Mouse (Mus musculus) neural tube, embryonic 12.5 days (tissue): Measurements from ENCODE around the gene Hoxd4. TPM values are rescaled to one million over a fixed set of nuclear protein-coding genes. Genes with fewer than 3 reads are reported as not detected.
A peak's percentile ranks its signal among the peaks of the same experiment; 100 is the strongest.

ENCODE experiments used
- ATAC-seq: fragments of 200-750 bp; cut with Nextera tagmentation; 2 replicates; pipeline ENCODE4 v1.8.0; 2017; ENCODE audit warnings: low read depth, mild to moderate bottlenecking, moderate TSS enrichment, moderate library complexity; ENCODE audit not compliant: low FRiP score
- H3K27ac ChIP-seq: fragments of 300-500 bp; sonication (generic); 2 replicates; pipeline ENCODE4 v1.5.1; 2016
- H3K27me3 ChIP-seq: fragments of 300-500 bp; sonication (generic); replicated peaks from 2 replicates; pipeline ENCODE4 v1.6.1; 2016; ENCODE audit warnings: mild to moderate bottlenecking
- H3K36me3 ChIP-seq: fragments of 300-500 bp; sonication (generic); 2 replicates; pipeline ENCODE4 v1.6.1; 2016; ENCODE audit warnings: mild to moderate bottlenecking
- H3K4me1 ChIP-seq: fragments of 300-500 bp; sonication (generic); 2 replicates; pipeline ENCODE4 v1.6.1; 2016
- H3K4me2 ChIP-seq: fragments of 300-500 bp; sonication (generic); replicated peaks from 2 replicates; pipeline ENCODE4 v1.6.1; 2016; ENCODE audit warnings: mild to moderate bottlenecking
- H3K4me3 ChIP-seq: fragments of 300-500 bp; sonication (generic); 2 replicates; pipeline ENCODE4 v1.5.1; 2016
- H3K9ac ChIP-seq: fragments of 300-500 bp; sonication (generic); 2 replicates; pipeline ENCODE4 v1.6.1; 2016; ENCODE audit warnings: mild to moderate bottlenecking
- H3K9me3 ChIP-seq: fragments of 300-500 bp; sonication (generic); 2 replicates; pipeline ENCODE4 v1.6.1; 2016; ENCODE audit warnings: mild to moderate bottlenecking
- WGBS: fragments of 180-500 bp; shearing (Covaris S2); methylation state at CpG from one replicate; pipeline ENCODE4 v1.1.7; 2016; 5-methylcytosine and 5-hydroxymethylcytosine counted together
- polyA plus RNA-seq: library from polyadenylated mRNA; unstranded; fragments of >200 nt; fragmentation: Nextera tagmentation; extraction: Ambion mirVana; gene quantifications from 2 replicates; pipeline ENCODE4 v1.2.1, GENCODE M21; 2016

Hoxd4 gene
- polyA plus RNA-seq, 1 experiment from 2014 or later, result 14.2 TPM

- peak overlapping the region; percentile 83; the same call in 1 of the 2 replicates for H3K27ac ChIP-seq
- WGBS, result under 1% methylated on average over 83 of the region's 86 CpGs
- no peaks in the 10 kb centered on the region for H3K9me3 ChIP-seq
- 0 out of 2 replicates have a peak, but pooled peaks have one; percentile 25 for ATAC-seq
- H3K27me3 ChIP-seq, result peaks cover 65% of the 10 kb centered on the region
- H3K4me1 ChIP-seq, result peaks cover 33% of the 10 kb centered on the region
- peak overlapping the region; percentile 75 for H3K4me2 ChIP-seq
- H3K4me3 ChIP-seq, result peak overlapping the region; percentile 54
- H3K9ac ChIP-seq, result peak overlapping the region; percentile 96
- H3K36me3 ChIP-seq, result no peaks in the 10 kb centered on the region
Observed at GRCm38 (mm10) chr2:74698201-74699052, 13.3 kb upstream of the Hoxd4 start.

- Histone ChIP-seq H3K4me3 (peak overlapping the region; percentile 54), H3K36me3 (no peaks in the 10 kb centered on the region), H3K4me2 (peak overlapping the region; percentile 75), H3K4me1 (peaks cover 39% of the 10 kb centered on the region), H3K9me3 (no peaks in the 10 kb centered on the region), H3K9ac (peak overlapping the region; percentile 96), H3K27ac (peak overlapping the region; percentile 57; the same call in 1 of the 2 replicates), H3K27me3 (peaks cover 60% of the 10 kb centered on the region)
- WGBS, result under 1% methylated on average over 17 of the region's 17 CpGs
- no peak for ATAC-seq
Observed at GRCm38 (mm10) chr2:74699053-74699430, 12.7 kb upstream of the Hoxd4 start.

GRCm38 (mm10) chr2:74699664-74700545 lies 11.8 kb upstream of the Hoxd4 start:
- peak overlapping the region; percentile 57 for H3K27ac ChIP-seq
- no peak for ATAC-seq
- peak overlapping the region; percentile 54 for H3K4me3 ChIP-seq
- peaks cover 41% of the 10 kb centered on the region for H3K4me1 ChIP-seq
- no peaks in the 10 kb centered on the region for H3K9me3 ChIP-seq
- H3K4me2 ChIP-seq, result peak overlapping the region; percentile 75
- WGBS, result 3% methylated on average over 23 of the region's 23 CpGs
- H3K27me3 ChIP-seq, result peaks cover 53% of the 10 kb centered on the region
- H3K9ac ChIP-seq, result peak overlapping the region; percentile 96
- H3K36me3 ChIP-seq, result no peaks in the 10 kb centered on the region

GRCm38 (mm10) chr2:74700546-74701112 lies 11.1 kb upstream of the Hoxd4 start:
- Histone ChIP-seq H3K4me1 (peaks cover 41% of the 10 kb centered on the region), H3K27ac (peak overlapping the region; percentile 57)

GRCm38 (mm10) chr2:74701949-74702819 lies 9.5 kb upstream of the Hoxd4 start:
- Histone ChIP-seq H3K4me3 (no peak overlapping the region), H3K4me2 (peak overlapping the region; percentile 96), H3K27me3 (peaks cover 32% of the 10 kb centered on the region), H3K4me1 (peaks cover 33% of the 10 kb centered on the region), H3K27ac (no peak overlapping the region), H3K9me3 (no peaks in the 10 kb centered on the region), H3K9ac (0 out of 2 replicates have a peak overlapping the region, but pooled peaks have one; percentile 30), H3K36me3 (no peaks in the 10 kb centered on the region)
- WGBS, result 12% methylated on average over 17 of the region's 17 CpGs
- no peak for ATAC-seq

More at GRCm38 (mm10) chr2:74700546-74701112, 11.1 kb upstream of the Hoxd4 start:
- Histone ChIP-seq H3K9me3 (no peaks in the 10 kb centered on the region), H3K9ac (peak overlapping the region; percentile 96), H3K27me3 (peaks cover 46% of the 10 kb centered on the region), H3K4me2 (peak overlapping the region; percentile 75), H3K36me3 (no peaks in the 10 kb centered on the region), H3K4me3 (peak overlapping the region; percentile 54)
- no peak for ATAC-seq
- WGBS, result 3% methylated on average over 22 of the region's 22 CpGs

- Histone ChIP-seq H3K4me1 (peaks cover 31% of the 10 kb centered on the region), H3K4me2 (peak overlapping the region; percentile 96), H3K4me3 (no peak overlapping the region), H3K27me3 (peaks cover 27% of the 10 kb centered on the region), H3K36me3 (no peaks in the 10 kb centered on the region), H3K9ac (peak overlapping the region; percentile 30; the same call in 1 of the 2 replicates), H3K27ac (no peak overlapping the region), H3K9me3 (no peaks in the 10 kb centered on the region)
- WGBS, result 14% methylated on average over 6 of the region's 6 CpGs
- ATAC-seq, result no peak
Observed at GRCm38 (mm10) chr2:74702820-74703219, 8.9 kb upstream of the Hoxd4 start.

GRCm38 (mm10) chr2:74703317-74703716 lies 8.4 kb upstream of the Hoxd4 start:
- peak overlapping the region; percentile 98 for H3K9ac ChIP-seq
- H3K4me2 ChIP-seq, result peak overlapping the region; percentile 96
- no peaks in the 10 kb centered on the region for H3K36me3 ChIP-seq
- WGBS, result 9% methylated on average over 10 of the region's 10 CpGs
- H3K4me1 ChIP-seq, result peaks cover 32% of the 10 kb centered on the region
- ATAC-seq, result no peak
- H3K27ac ChIP-seq, result peak overlapping the region; percentile 100
- no peaks in the 10 kb centered on the region for H3K9me3 ChIP-seq
- peak overlapping the region; percentile 78; the same call in 1 of the 2 replicates for H3K4me3 ChIP-seq
- H3K27me3 ChIP-seq, result peaks cover 24% of the 10 kb centered on the region

GRCm38 (mm10) chr2:74703720-74704392 lies 7.9 kb upstream of the Hoxd4 start:
- WGBS, result 2% methylated on average over 26 of the region's 26 CpGs
- peaks cover 24% of the 10 kb centered on the region for H3K27me3 ChIP-seq
- ATAC-seq, result peak; percentile 7; the same call in 1 of the 2 replicates
- H3K27ac ChIP-seq, result peak overlapping the region; percentile 100
- peaks cover 35% of the 10 kb centered on the region for H3K4me1 ChIP-seq
- H3K4me2 ChIP-seq, result peak overlapping the region; percentile 96
- no peaks in the 10 kb centered on the region for H3K36me3 ChIP-seq
- H3K4me3 ChIP-seq, result peak overlapping the region; percentile 78
- H3K9me3 ChIP-seq, result no peaks in the 10 kb centered on the region
- H3K9ac ChIP-seq, result peak overlapping the region; percentile 98

- H3K4me3 ChIP-seq, result peak within 1 kb of the TSS; percentile 78
- peak within 1 kb of the TSS; percentile 98 for H3K9ac ChIP-seq
- 1% methylated on average over 52 of the region's 52 CpGs for WGBS
- peaks cover 19% of the 10 kb centered on the region for H3K27me3 ChIP-seq
- peak; percentile 62 for ATAC-seq
- no peaks in the 10 kb centered on the region for H3K36me3 ChIP-seq
- H3K27ac ChIP-seq, result peak within 1 kb of the TSS; percentile 100
- peak within 1 kb of the TSS; percentile 96 for H3K4me2 ChIP-seq
- peaks cover 41% of the 10 kb centered on the region for H3K4me1 ChIP-seq
- no peaks in the 10 kb centered on the region for H3K9me3 ChIP-seq
Observed at GRCm38 (mm10) chr2:74704393-74704998, 7.2 kb upstream of the Hoxd4 start, which contains the start of gene Hoxd8. Gene Hoxd8 (plus strand): TSS chr2:74704615.

- peaks cover 45% of the 10 kb centered on the region for H3K4me1 ChIP-seq
- no peaks in the 10 kb centered on the region for H3K9me3 ChIP-seq
- H3K36me3 ChIP-seq, result no peaks in the 10 kb centered on the region
- peak overlapping the region; percentile 78 for H3K4me3 ChIP-seq
- H3K9ac ChIP-seq, result peak overlapping the region; percentile 98
- WGBS, result under 1% methylated on average over 51 of the region's 66 CpGs
- H3K4me2 ChIP-seq, result peak overlapping the region; percentile 96
- peaks cover 13% of the 10 kb centered on the region for H3K27me3 ChIP-seq
- peak; percentile 7 for ATAC-seq
- H3K27ac ChIP-seq, result peak overlapping the region; percentile 100
Observed at GRCm38 (mm10) chr2:74704999-74705466, 6.7 kb upstream of the Hoxd4 start.
